Mouse (Mus musculus) heart, postnatal 0 days (tissue): Measurements from ENCODE around the gene Brd2.

ENCODE experiments used
- CTCF ChIP-seq: IDR thresholded peaks from 2 replicates; pipeline ENCODE4 v1.5.1; 2016; ENCODE audit warnings: antibody characterized with exemption, control low read depth, low read depth
- EP300 ChIP-seq: IDR thresholded peaks from 2 replicates; pipeline ENCODE4 v1.6.1; 2016; ENCODE audit warnings: antibody characterized with exemption, low read depth

DNA sequence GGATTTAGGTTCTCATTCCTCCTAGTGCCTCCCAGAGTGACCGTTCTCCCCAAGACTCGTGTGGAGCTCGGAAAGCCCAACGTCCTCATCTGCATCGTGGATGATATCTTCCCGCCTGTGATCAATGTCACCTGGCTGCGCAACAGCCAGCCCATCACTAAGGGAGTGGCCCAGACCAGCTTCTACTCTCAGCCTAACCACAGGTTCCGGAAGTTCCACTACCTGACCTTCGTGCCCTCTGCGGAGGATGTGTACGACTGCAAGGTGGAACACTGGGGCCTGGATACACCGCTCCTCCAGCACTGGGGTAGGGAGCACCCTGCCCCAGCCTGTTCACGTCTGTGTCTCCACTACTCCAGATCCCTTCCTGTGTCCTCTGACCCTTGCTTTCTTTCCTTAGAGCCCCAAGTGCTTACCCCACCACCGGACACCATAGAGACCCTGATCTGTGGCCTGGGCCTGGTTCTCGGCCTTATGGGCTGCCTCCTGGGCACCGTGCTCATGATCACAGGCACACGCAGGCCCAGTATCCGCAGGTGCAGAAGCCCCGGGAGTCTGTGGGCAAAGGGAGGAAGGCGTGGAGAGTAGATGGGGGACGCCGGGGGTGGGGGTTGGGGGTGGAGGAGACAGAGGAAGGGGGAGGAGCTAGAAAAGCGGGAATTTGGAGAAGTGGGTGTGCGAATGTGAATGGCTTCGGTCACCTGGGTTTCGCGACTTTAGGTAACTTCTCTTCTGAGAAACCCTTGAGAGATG lies 28.0 kb downstream of the Brd2 start:
- TF ChIP-seq CTCF = no peak
- TF ChIP-seq EP300 = no peak
